Mouse (Mus musculus) myocyte (in vitro differentiated cells): ENCODE measurements around the gene Bcl2a1b. TPM values are rescaled to one million over a fixed set of nuclear protein-coding genes. Genes with fewer than 3 reads are reported as not detected.

Experiments used
- H3K27me3 ChIP-seq: one replicate; pipeline ENCODE4 v1.6.1; 2011; ENCODE audit not compliant: control insufficient read depth, insufficient read depth, insufficient read length
- H3K36me3 ChIP-seq: one replicate; pipeline ENCODE4 v1.6.1; 2011; ENCODE audit not compliant: control insufficient read depth, insufficient read depth
- H3K4me2 ChIP-seq: one replicate; pipeline ENCODE4 v1.6.1; 2011; ENCODE audit warnings: low read depth, control low read depth
- H3K4me3 ChIP-seq: one replicate; pipeline ENCODE4 v1.5.1; 2011; ENCODE audit warnings: mild to moderate bottlenecking, control low read depth, moderate library complexity
- H3K79me2 ChIP-seq: one replicate; pipeline ENCODE4 v1.6.1; 2011; ENCODE audit not compliant: control insufficient read depth, insufficient read depth
- H3ac ChIP-seq: one replicate; pipeline ENCODE4 v1.6.1; 2011; ENCODE audit not compliant: control insufficient read depth, insufficient read length
- CEBPB ChIP-seq: IDR thresholded peaks from 2 replicates; pipeline ENCODE4 v1.6.1; 2011; ENCODE audit warnings: mild to moderate bottlenecking, moderate library complexity; ENCODE audit not compliant: poor library complexity, insufficient read depth, severe bottlenecking
- E2F4 ChIP-seq: IDR thresholded peaks from one replicate; pipeline ENCODE4 v1.6.1; 2011; ENCODE audit warnings: mild to moderate bottlenecking, control low read depth, moderate library complexity; ENCODE audit not compliant: insufficient read depth
- MAX ChIP-seq: IDR thresholded peaks from one replicate; pipeline ENCODE4 v1.6.1; 2011; ENCODE audit warnings: low read depth, mild to moderate bottlenecking, control low read depth
- MYOD1 ChIP-seq, 3 experiments: IDR thresholded peaks; one replicate each; pipeline ENCODE4 v1.6.1; 2011; ENCODE audit warnings: control low read depth in 2 of 3, low read depth in 2 of 3, mild to moderate bottlenecking in 2 of 3, moderate library complexity in 1 of 3; ENCODE audit not compliant: insufficient read length in 2 of 3, control insufficient read depth in 1 of 3
- MYOG ChIP-seq, 3 experiments: IDR thresholded peaks; one replicate each; pipeline ENCODE4 v1.6.1; 2011; ENCODE audit warnings: control low read depth in 2 of 3, low read depth in 2 of 3, mild to moderate bottlenecking in 2 of 3; ENCODE audit not compliant: insufficient read length in 2 of 3, control insufficient read depth in 1 of 3, insufficient read depth in 1 of 3
- POLR2A ChIP-seq: IDR thresholded peaks from one replicate; pipeline ENCODE4 v1.6.1; 2011; ENCODE audit warnings: low read depth, mild to moderate bottlenecking, control low read depth, moderate library complexity; ENCODE audit not compliant: insufficient read length
- POLR2AphosphoS2 ChIP-seq: IDR thresholded peaks from one replicate; pipeline ENCODE4 v1.6.1; 2011; ENCODE audit warnings: low read depth, control low read depth; ENCODE audit not compliant: insufficient read length
- REST ChIP-seq: IDR thresholded peaks from one replicate; pipeline ENCODE4 v1.6.1; 2011; ENCODE audit warnings: mild to moderate bottlenecking, control low read depth, moderate library complexity; ENCODE audit not compliant: insufficient read depth, insufficient read length
- SRF ChIP-seq: IDR thresholded peaks from one replicate; pipeline ENCODE4 v1.6.1; 2011; ENCODE audit warnings: low read depth; ENCODE audit not compliant: control insufficient read depth, insufficient read length
- TCF12 ChIP-seq: IDR thresholded peaks from one replicate; pipeline ENCODE4 v1.6.1; 2011; ENCODE audit warnings: mild to moderate bottlenecking, control low read depth; ENCODE audit not compliant: poor library complexity, insufficient read depth, severe bottlenecking
- TCF3 ChIP-seq: IDR thresholded peaks from one replicate; pipeline ENCODE4 v1.6.1; 2011; ENCODE audit warnings: low read depth, control low read depth; ENCODE audit not compliant: insufficient read length
- USF1 ChIP-seq: IDR thresholded peaks from one replicate; pipeline ENCODE4 v1.6.1; 2011; ENCODE audit warnings: low read depth, mild to moderate bottlenecking, control low read depth, moderate library complexity
- polyA plus RNA-seq: library from polyadenylated mRNA; unstranded; fragments of >200 nt; fragmentation: generic; extraction: Trizol; gene quantifications from one replicate; pipeline ENCODE4 v1.2.1, GENCODE M21; 2012; ENCODE audit warnings: missing spikeins

The Bcl2a1b gene
- polyA plus RNA-seq, 1 experiment: not detected

- H3K4me3 ChIP-seq: no peak overlapping the region
- no peak overlapping the region for H3ac ChIP-seq
- H3K4me2 ChIP-seq: no peak overlapping the region
- H3K36me3 ChIP-seq: no peaks in the 10 kb centered on the region
- TF ChIP-seq MYOD1 (IDR thresholded peaks at IDR 0.05; ENCODE audit: control insufficient read depth in 1 of 3, insufficient read length in 2 of 3, low read depth in 2 of 3) (no peak), E2F4 (no peak), POLR2AphosphoS2 (no peak), POLR2A (no peak), TCF3 (no peak), SRF (no peak)
- no peaks in the 10 kb centered on the region for H3K79me2 ChIP-seq
- no peaks in the 10 kb centered on the region for H3K27me3 ChIP-seq
These were observed 54.4 kb downstream of the Bcl2a1b start for GRCm38 (mm10) chr9:89253400-89253799.

GRCm38 (mm10) chr9:89256556-89257335 is 57.7 kb downstream of the Bcl2a1b start:
- Histone ChIP-seq H3K79me2 (no peaks in the 10 kb centered on the region), H3K27me3 (no peaks in the 10 kb centered on the region), H3K4me3 (no peak overlapping the region), H3ac (no peak overlapping the region), H3K4me2 (no peak overlapping the region), H3K36me3 (no peaks in the 10 kb centered on the region)
- no peak for TF ChIP-seq MAX
- no peak for TF ChIP-seq REST
- TF ChIP-seq CEBPB: no peak
- no peak for TF ChIP-seq POLR2AphosphoS2
- TF ChIP-seq E2F4: no peak
- no peak for TF ChIP-seq SRF
- TF ChIP-seq TCF12: no peak
- no peak for TF ChIP-seq POLR2A
- TF ChIP-seq TCF3: no peak
- no peak for TF ChIP-seq MYOD1 (IDR thresholded peaks at IDR 0.05; ENCODE audit: control insufficient read depth in 1 of 3, insufficient read length in 2 of 3, low read depth in 2 of 3)
- TF ChIP-seq MYOG (IDR thresholded peaks at IDR 0.05; ENCODE audit: control insufficient read depth in 1 of 3, insufficient read depth in 1 of 3, insufficient read length in 2 of 3, low read depth in 2 of 3): no peak
- no peak for TF ChIP-seq USF1

Other genes starting within 250 kb of the Bcl2a1b start
- gene Bcl2a1a, start 242.3 kb upstream of the Bcl2a1b start, polyA plus RNA-seq: not detected
- gene Trim43b, start 106.4 kb upstream of the Bcl2a1b start, polyA plus RNA-seq: not detected
- gene Gm29094, start 170 bp downstream of the Bcl2a1b start, polyA plus RNA-seq: not detected
- gene Mthfs, start 11.5 kb downstream of the Bcl2a1b start, polyA plus RNA-seq: 6.4 TPM